Mouse (Mus musculus): ENCODE data around the gene Etv2. TPM values are rescaled to one million over a fixed set of nuclear protein-coding genes. Genes with fewer than 3 reads are reported as not detected.

Etv2 gene
- not detected in 2 replicates for polyA plus RNA-seq (2015; fragmentation: Nextera tagmentation; extraction: Ambion mirVana)

- ATAC-seq (ENCODE audit: borderline replicate concordance, extremely low read depth, low FRiP score, low TSS enrichment), result no peak
- H3K9me3 ChIP-seq, result no peaks in the 10 kb centered on the region
- H3K27ac ChIP-seq, result no peak within 1 kb of the TSS
- H3K4me2 ChIP-seq, result peak within 1 kb of the TSS; percentile 44
- H3K9ac ChIP-seq, result no peak within 1 kb of the TSS
- peaks cover 4% of the 10 kb centered on the region for H3K36me3 ChIP-seq
- 4% methylated on average over 5 of the region's 5 CpGs for WGBS
- H3K4me1 ChIP-seq, result peaks cover 5% of the 10 kb centered on the region
- H3K27me3 ChIP-seq, result peaks cover 55% of the 10 kb centered on the region
- H3K4me3 ChIP-seq, result peak within 1 kb of the TSS; percentile 19
These were observed at the start of gene Etv2 for GRCm38 (mm10) chr7:30635752-30636151. Etv2 (minus strand) TSS chr7:30635852.

GRCm38 (mm10) chr7:30683425-30683824, 47.8 kb upstream of the Etv2 start:
- 63% methylated on average over 2 of the region's 2 CpGs for WGBS
- peaks cover 6% of the 10 kb centered on the region for H3K27me3 ChIP-seq
- H3K27ac ChIP-seq, result no peak overlapping the region
- no peak overlapping the region for H3K4me3 ChIP-seq
- no peaks in the 10 kb centered on the region for H3K4me1 ChIP-seq
- H3K36me3 ChIP-seq, result no peaks in the 10 kb centered on the region
- H3K9ac ChIP-seq, result no peak overlapping the region
- no peak overlapping the region for H3K4me2 ChIP-seq
- H3K9me3 ChIP-seq, result no peaks in the 10 kb centered on the region
- ATAC-seq (ENCODE audit: borderline replicate concordance, extremely low read depth, low FRiP score, low TSS enrichment), result no peak

GRCm38 (mm10) chr7:30681897-30682296, 46.2 kb upstream of the Etv2 start:
- H3K4me1 ChIP-seq, result no peaks in the 10 kb centered on the region
- no peaks in the 10 kb centered on the region for H3K36me3 ChIP-seq
- H3K9me3 ChIP-seq, result no peaks in the 10 kb centered on the region
- WGBS, result 38% methylated on average over 5 of the region's 5 CpGs
- no peak overlapping the region for H3K4me2 ChIP-seq
- H3K27me3 ChIP-seq, result no peaks in the 10 kb centered on the region
- ATAC-seq (ENCODE audit: borderline replicate concordance, extremely low read depth, low FRiP score, low TSS enrichment), result no peak
- no peak overlapping the region for H3K27ac ChIP-seq
- H3K9ac ChIP-seq, result no peak overlapping the region
- no peak overlapping the region for H3K4me3 ChIP-seq

DNA sequence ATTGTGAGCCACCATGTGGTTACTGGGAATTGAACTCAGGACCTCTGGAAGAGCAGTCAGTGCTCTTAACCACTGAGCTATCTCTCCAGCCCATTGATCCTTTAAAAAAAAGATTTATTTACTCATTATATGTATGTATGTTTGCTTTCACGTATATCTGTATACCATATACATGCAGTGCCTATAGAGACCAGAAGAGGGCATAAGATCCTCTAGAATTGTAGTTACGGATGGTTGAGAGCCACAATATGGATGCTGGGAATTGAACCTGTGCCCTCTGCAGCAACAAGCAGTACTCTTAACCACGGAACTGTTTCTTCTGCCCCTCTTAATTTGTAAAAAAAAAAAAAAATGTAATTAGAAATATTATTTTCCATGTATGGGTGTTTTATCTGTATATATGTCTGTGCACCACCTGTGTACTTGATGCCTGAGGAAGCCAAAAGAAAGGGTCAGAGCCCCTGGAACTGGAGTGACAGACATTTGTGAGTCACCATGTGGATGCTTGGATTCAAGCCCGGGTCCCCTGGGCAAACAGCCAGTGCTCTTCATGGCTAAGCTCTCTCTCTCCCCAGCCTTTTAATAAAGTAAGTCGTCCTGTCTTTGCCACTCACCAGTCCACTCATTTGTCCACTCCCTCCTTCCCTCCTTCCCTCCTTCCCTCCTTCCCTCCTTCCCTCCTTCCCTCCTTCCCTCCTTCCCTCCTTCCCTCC, 42.8 kb upstream of the Etv2 start:
- Histone ChIP-seq H3K4me1 (no peaks in the 10 kb centered on the region), H3K9me3 (no peaks in the 10 kb centered on the region), H3K9ac (no peak overlapping the region), H3K27ac (no peak overlapping the region), H3K27me3 (no peaks in the 10 kb centered on the region), H3K4me2 (no peak overlapping the region), H3K4me3 (no peak overlapping the region), H3K36me3 (no peaks in the 10 kb centered on the region)
- ATAC-seq (ENCODE audit: borderline replicate concordance, extremely low read depth, low FRiP score, low TSS enrichment), result no peak; the same call in 1 of the 2 replicates
- 56% methylated on average over 5 of the region's 5 CpGs for WGBS

- H3K9ac ChIP-seq, result no peak within 1 kb of the TSS
- no peaks in the 10 kb centered on the region for H3K4me1 ChIP-seq
- 67% methylated on average over 9 of the region's 9 CpGs for WGBS
- H3K27me3 ChIP-seq, result peaks cover 6% of the 10 kb centered on the region; the same call in 1 of the 2 replicates
- H3K4me2 ChIP-seq, result no peak within 1 kb of the TSS
- ATAC-seq (ENCODE audit: borderline replicate concordance, extremely low read depth, low FRiP score, low TSS enrichment), result no peak
- no peak within 1 kb of the TSS for H3K4me3 ChIP-seq
- no peaks in the 10 kb centered on the region for H3K9me3 ChIP-seq
- no peaks in the 10 kb centered on the region for H3K36me3 ChIP-seq
- H3K27ac ChIP-seq, result no peak within 1 kb of the TSS
These were observed 35.8 kb upstream of the Etv2 start, which contains the start of gene Pmis2 for GRCm38 (mm10) chr7:30671480-30671879. Pmis2 (minus strand) TSS chr7:30671605.

GRCm38 (mm10) chr7:30669229-30669628, 33.6 kb upstream of the Etv2 start:
- WGBS, result 30% methylated on average over 3 of the region's 3 CpGs

DNA sequence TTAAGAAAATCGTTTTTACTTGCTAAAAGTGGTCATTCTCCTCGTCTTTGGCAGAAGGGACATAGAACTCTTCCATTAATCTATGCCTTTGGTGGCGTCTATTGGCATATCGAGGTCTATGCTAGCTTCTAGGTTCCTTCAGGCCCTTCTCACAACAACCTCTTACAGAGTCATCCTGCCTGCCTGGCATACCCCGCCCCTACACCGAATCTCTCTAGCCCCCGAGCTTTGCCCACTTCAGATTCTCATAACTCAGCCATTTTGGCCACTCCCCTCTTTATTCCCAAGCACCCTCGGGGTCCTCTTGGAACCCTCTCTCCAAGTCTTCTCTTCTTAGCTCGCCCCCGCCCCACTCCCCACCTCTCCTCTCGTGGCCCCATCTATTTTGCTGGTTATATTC, 29.7 kb upstream of the Etv2 start:
- H3K27ac ChIP-seq, result no peak overlapping the region
- peaks cover 21% of the 10 kb centered on the region for H3K36me3 ChIP-seq
- no peaks in the 10 kb centered on the region for H3K9me3 ChIP-seq
- ATAC-seq (ENCODE audit: borderline replicate concordance, extremely low read depth, low FRiP score, low TSS enrichment), result no peak
- H3K27me3 ChIP-seq, result peaks cover 6% of the 10 kb centered on the region; the same call in 1 of the 2 replicates
- peak overlapping the region; percentile 84 for H3K9ac ChIP-seq
- WGBS, result 4% methylated on average over 11 of the region's 11 CpGs
- peak overlapping the region; percentile 83 for H3K4me2 ChIP-seq
- peaks cover 13% of the 10 kb centered on the region; the same call in 1 of the 2 replicates for H3K4me1 ChIP-seq
- peak overlapping the region; percentile 81 for H3K4me3 ChIP-seq

More at GRCm38 (mm10) chr7:30669229-30669628, 33.6 kb upstream of the Etv2 start:
- H3K36me3 ChIP-seq, result no peaks in the 10 kb centered on the region
- H3K27me3 ChIP-seq, result peaks cover 6% of the 10 kb centered on the region; the same call in 1 of the 2 replicates
- H3K9me3 ChIP-seq, result no peaks in the 10 kb centered on the region
- peaks cover 8% of the 10 kb centered on the region; the same call in 1 of the 2 replicates for H3K4me1 ChIP-seq
- no peak overlapping the region for H3K9ac ChIP-seq
- ATAC-seq (ENCODE audit: borderline replicate concordance, extremely low read depth, low FRiP score, low TSS enrichment), result no peak
- no peak overlapping the region for H3K4me3 ChIP-seq
- no peak overlapping the region for H3K27ac ChIP-seq
- H3K4me2 ChIP-seq, result no peak overlapping the region

DNA sequence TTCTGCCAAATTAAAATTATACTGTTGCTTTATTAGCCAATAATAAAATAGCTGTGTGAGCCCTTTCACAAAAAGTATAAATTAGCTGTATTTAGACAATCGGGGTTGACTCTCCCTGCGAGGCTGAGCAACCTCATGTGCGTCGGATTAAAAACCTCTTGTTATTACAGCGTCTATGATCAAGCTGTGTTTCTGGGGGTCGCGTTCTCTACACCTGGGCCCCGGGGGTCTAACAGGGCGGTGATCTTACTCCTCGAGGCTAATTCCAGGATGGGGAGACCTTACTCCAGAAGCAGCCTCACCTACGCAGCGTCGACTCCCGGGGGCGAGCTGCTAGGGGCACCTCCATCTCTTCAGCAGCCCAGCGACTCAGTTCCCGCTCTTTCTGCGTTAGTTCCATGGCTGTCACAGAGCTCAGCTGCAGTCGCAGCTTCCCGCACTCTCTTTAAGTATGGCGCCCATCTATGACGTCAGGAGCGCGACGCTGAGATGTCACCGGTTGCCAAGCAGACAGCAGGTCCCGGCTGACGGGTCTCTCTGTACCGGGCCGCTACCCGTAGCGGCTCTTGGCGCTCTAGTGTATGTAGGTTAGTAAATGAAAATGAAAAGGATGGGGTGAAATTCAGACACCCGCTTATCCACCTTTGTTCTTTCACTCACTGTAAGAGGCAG, 29.0 kb upstream of the Etv2 start, which contains the start of gene Haus5:
Gene Haus5, minus strand, starts transcription at position 466 of the 672 bp plus-strand sequence.
- Histone ChIP-seq H3K9ac (peak within 1 kb of the TSS; percentile 84), H3K4me3 (peak within 1 kb of the TSS; percentile 81), H3K9me3 (no peaks in the 10 kb centered on the region), H3K27ac (0 out of 2 replicates have a peak within 1 kb of the TSS, but pooled peaks have one; percentile 40), H3K4me1 (peaks cover 13% of the 10 kb centered on the region; the same call in 1 of the 2 replicates), H3K27me3 (peaks cover 6% of the 10 kb centered on the region; the same call in 1 of the 2 replicates), H3K4me2 (peak within 1 kb of the TSS; percentile 83), H3K36me3 (peaks cover 28% of the 10 kb centered on the region)
- peak; percentile 90 for ATAC-seq (ENCODE audit: borderline replicate concordance, extremely low read depth, low FRiP score, low TSS enrichment)
- WGBS, result under 1% methylated on average over 34 of the region's 34 CpGs

GRCm38 (mm10) chr7:30649591-30650540, 14.2 kb upstream of the Etv2 start, which contains the start of gene Rbm42:
Rbm42 (minus strand) TSS chr7:30650317.
- no peaks in the 10 kb centered on the region for H3K27me3 ChIP-seq
- 0 out of 2 replicates have a peak within 1 kb of the TSS, but pooled peaks have one; percentile 12 for H3K27ac ChIP-seq
- WGBS, result 1% methylated on average over 59 of the region's 59 CpGs
- no peaks in the 10 kb centered on the region for H3K9me3 ChIP-seq
- H3K4me3 ChIP-seq, result peak within 1 kb of the TSS; percentile 71
- H3K36me3 ChIP-seq, result peaks cover 45% of the 10 kb centered on the region
- H3K4me2 ChIP-seq, result peak within 1 kb of the TSS; percentile 78
- H3K4me1 ChIP-seq, result peaks cover 13% of the 10 kb centered on the region
- peak; percentile 99 for ATAC-seq (ENCODE audit: borderline replicate concordance, extremely low read depth, low FRiP score, low TSS enrichment)
- peak within 1 kb of the TSS; percentile 78 for H3K9ac ChIP-seq

DNA sequence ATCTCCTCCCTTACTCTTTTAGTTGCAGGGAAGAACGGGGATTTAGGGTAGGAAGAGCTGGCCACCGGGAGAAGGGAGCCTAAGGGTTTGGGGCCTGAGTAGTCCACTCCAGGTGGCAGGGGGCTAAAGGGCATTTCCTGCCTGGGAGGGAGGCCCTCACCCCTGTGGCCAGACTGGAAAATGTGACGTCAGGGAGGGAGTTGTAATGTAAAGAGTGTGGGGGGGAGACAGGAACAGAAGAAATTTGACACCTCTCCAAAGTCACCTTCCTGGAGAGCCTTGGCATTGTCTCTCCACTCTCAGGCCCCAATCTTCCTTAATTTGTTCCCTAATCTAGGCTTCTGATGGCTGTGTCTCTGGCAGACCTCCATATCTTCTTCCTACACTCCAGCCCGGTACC, 3.4 kb upstream of the Etv2 start:
- WGBS, result 13% methylated on average over 4 of the region's 4 CpGs
- Histone ChIP-seq H3K4me3 (no peak overlapping the region), H3K27ac (no peak overlapping the region), H3K4me2 (no peak overlapping the region), H3K9me3 (no peaks in the 10 kb centered on the region), H3K9ac (no peak overlapping the region), H3K36me3 (peaks cover 36% of the 10 kb centered on the region), H3K27me3 (peaks cover 28% of the 10 kb centered on the region), H3K4me1 (peaks cover 5% of the 10 kb centered on the region)
- no peak for ATAC-seq (ENCODE audit: borderline replicate concordance, extremely low read depth, low FRiP score, low TSS enrichment)

GRCm38 (mm10) chr7:30636395-30636794, 743 bp upstream of the Etv2 start:
- Histone ChIP-seq H3K4me2 (no peak overlapping the region), H3K36me3 (peaks cover 10% of the 10 kb centered on the region), H3K4me3 (no peak overlapping the region), H3K4me1 (peaks cover 5% of the 10 kb centered on the region), H3K27me3 (peaks cover 54% of the 10 kb centered on the region), H3K27ac (no peak overlapping the region), H3K9me3 (no peaks in the 10 kb centered on the region), H3K9ac (no peak overlapping the region)
- 15% methylated on average over 11 of the region's 11 CpGs for WGBS
- ATAC-seq (ENCODE audit: borderline replicate concordance, extremely low read depth, low FRiP score, low TSS enrichment), result no peak
